Mouse (Mus musculus): ENCODE data around the gene Tepp. TPM values are rescaled to one million over a fixed set of nuclear protein-coding genes. Genes with fewer than 3 reads are reported as not detected.

Tepp gene
- polyA plus RNA-seq (2014; fragmentation: Illumina TruSeq; extraction: RNeasy Lipid Tissue Mini Kit (QIAGEN cat#74804); ENCODE audit: low read depth, low replicate concordance), result not detected

GRCm38 (mm10) chr8:95310342-95310970, at the start of gene Tepp:
TSS of gene Tepp (plus strand) at chr8:95310566.

GRCm38 (mm10) chr8:95306431-95306830, 3.9 kb upstream of the Tepp start, which contains the start of gene Cngb1:
TSS of gene Cngb1 (minus strand) at chr8:95306585.

GRCm38 (mm10) chr8:95331720-95332436, 21.5 kb downstream of the Tepp start, which contains the start of the genes Zfp319 and Usb1:
TSS of gene Zfp319 (minus strand) at chr8:95331950.
TSS of gene Usb1 (plus strand) at chr8:95332284.

GRCm38 (mm10) chr8:95352151-95352870, 41.9 kb downstream of the Tepp start, which contains the start of gene Mmp15:
TSS of gene Mmp15 (plus strand) at chr8:95352268.

Other genes starting within 250 kb of the Tepp start
- gene Katnb1, start 229.4 kb upstream of the Tepp start, polyA plus RNA-seq (2014; fragmentation: Illumina TruSeq; extraction: RNeasy Lipid Tissue Mini Kit (QIAGEN cat#74804); ENCODE audit: low read depth, low replicate concordance), result 0.22 TPM
- not detected for gene Kifc3, start 107.8 kb upstream of the Tepp start, polyA plus RNA-seq (2014; fragmentation: Illumina TruSeq; extraction: RNeasy Lipid Tissue Mini Kit (QIAGEN cat#74804); ENCODE audit: low read depth, low replicate concordance)
- gene Cngb1, start 4.0 kb upstream of the Tepp start, polyA plus RNA-seq (2014; fragmentation: Illumina TruSeq; extraction: RNeasy Lipid Tissue Mini Kit (QIAGEN cat#74804); ENCODE audit: low read depth, low replicate concordance), result 0.22 TPM
- gene Zfp319, start 21.4 kb downstream of the Tepp start, polyA plus RNA-seq (2014; fragmentation: Illumina TruSeq; extraction: RNeasy Lipid Tissue Mini Kit (QIAGEN cat#74804); ENCODE audit: low read depth, low replicate concordance), result 1.8 TPM
- gene Usb1, start 21.7 kb downstream of the Tepp start, polyA plus RNA-seq (2014; fragmentation: Illumina TruSeq; extraction: RNeasy Lipid Tissue Mini Kit (QIAGEN cat#74804); ENCODE audit: low read depth, low replicate concordance), result 2.1 TPM
- 3.1 TPM for gene Mmp15, start 41.7 kb downstream of the Tepp start, polyA plus RNA-seq (2014; fragmentation: Illumina TruSeq; extraction: RNeasy Lipid Tissue Mini Kit (QIAGEN cat#74804); ENCODE audit: low read depth, low replicate concordance)
- gene Cfap20, start 124.3 kb downstream of the Tepp start, polyA plus RNA-seq (2014; fragmentation: Illumina TruSeq; extraction: RNeasy Lipid Tissue Mini Kit (QIAGEN cat#74804); ENCODE audit: low read depth, low replicate concordance), result 73.4 TPM
- 162 TPM for gene Csnk2a2, start 179.5 kb downstream of the Tepp start, polyA plus RNA-seq (2014; fragmentation: Illumina TruSeq; extraction: RNeasy Lipid Tissue Mini Kit (QIAGEN cat#74804); ENCODE audit: low read depth, low replicate concordance)
- not detected for gene Ccdc113, start 223.5 kb downstream of the Tepp start, polyA plus RNA-seq (2014; fragmentation: Illumina TruSeq; extraction: RNeasy Lipid Tissue Mini Kit (QIAGEN cat#74804); ENCODE audit: low read depth, low replicate concordance)